Mouse (Mus musculus) inflammation-experienced regulatory T-cells, adult 16 weeks (primary cell): ENCODE results near the gene Fam20c. TPM values are rescaled to one million over a fixed set of nuclear protein-coding genes. Genes with fewer than 3 reads are reported as not detected.

Experiments used
- polyA plus RNA-seq: library from polyadenylated mRNA; unstranded; fragments of 100-300 nt; shearing (Covaris generic); gene quantifications from one replicate; pipeline ENCODE4 v1.2.1, GENCODE M21; 2017

The Fam20c gene
- not detected for polyA plus RNA-seq

GRCm38 (mm10) chr5:138754303-138755120, at the start of gene Fam20c:
Gene Fam20c, plus strand, starts transcription at chr5:138754514.

GRCm38 (mm10) chr5:138819780-138820179, 65.5 kb downstream of the Fam20c start, which contains the start of gene Gm5294:
Gene Gm5294, plus strand, starts transcription at chr5:138820080.

Other genes with a start within 250 kb of the Fam20c start
- gene 1700123K08Rik, start 189.8 kb upstream of the Fam20c start, polyA plus RNA-seq = not detected
- 76.7 TPM for gene Zfp68, start 134.8 kb upstream of the Fam20c start, polyA plus RNA-seq
- 9.9 TPM for gene A430033K04Rik, start 131.7 kb upstream of the Fam20c start, polyA plus RNA-seq
- not detected for gene Gm5294, start 65.6 kb downstream of the Fam20c start, polyA plus RNA-seq
- not detected for gene Pdgfa, start 242.9 kb downstream of the Fam20c start, polyA plus RNA-seq